Mouse (Mus musculus) heart, embryonic 14.5 days (tissue): ENCODE data around the gene Serinc1. TPM values are rescaled to one million over a fixed set of nuclear protein-coding genes. Genes with fewer than 3 reads are reported as not detected.
"Not testable (repeated sequence)": the region's sequence is repeated elsewhere in the genome, so short reads cannot be mapped to it uniquely, and the experiment has no call there.

ENCODE experiments used
- ATAC-seq: fragments of 200-750 bp; cut with Nextera tagmentation; 2 replicates; pipeline ENCODE4 v1.8.0; 2017; ENCODE audit warnings: low read depth, moderate TSS enrichment; ENCODE audit not compliant: insufficient number of reproducible peaks, insufficient read depth, low FRiP score
- H3K27ac ChIP-seq, 2 experiments: fragments of 200-500 bp in 1 of 2; fragments of 300-500 bp in 1 of 2; sonication (generic) in 1 of 2; replicated peaks in 1 of 2; 2 replicates each; pipeline ENCODE4 v1.5.1; 2012 to 2014; ENCODE audit warnings: low read depth in 2 of 2, low read length in 2 of 2, control low read depth in 1 of 2, mild to moderate bottlenecking in 1 of 2, mixed read lengths in 1 of 2; ENCODE audit not compliant: control insufficient read depth in 1 of 2, insufficient read depth in 1 of 2
- H3K27me3 ChIP-seq: fragments of 300-500 bp; sonication (generic); 2 replicates; pipeline ENCODE4 v1.6.1; 2014; ENCODE audit warnings: mild to moderate bottlenecking, low read length, control low read depth; ENCODE audit not compliant: control insufficient read depth, insufficient read depth
- H3K36me3 ChIP-seq: fragments of 300-500 bp; sonication (generic); 2 replicates; pipeline ENCODE4 v1.6.1; 2014; ENCODE audit warnings: mild to moderate bottlenecking, control low read depth, low read length, mixed read lengths; ENCODE audit not compliant: control insufficient read depth, insufficient read depth
- H3K4me1 ChIP-seq, 2 experiments: fragments of 200-500 bp in 1 of 2; fragments of 300-500 bp in 1 of 2; sonication (generic) in 1 of 2; 2 replicates each; pipeline ENCODE4 v1.6.1; 2012 to 2014; ENCODE audit warnings: low read length in 2 of 2, control low read depth in 1 of 2, mixed read lengths in 1 of 2; ENCODE audit not compliant: control insufficient read depth in 2 of 2, insufficient read depth in 2 of 2
- H3K4me2 ChIP-seq: fragments of 300-500 bp; sonication (generic); 2 replicates; pipeline ENCODE4 v1.6.1; 2014; ENCODE audit warnings: mild to moderate bottlenecking, low read length
- H3K4me3 ChIP-seq, 2 experiments: fragments of 200-500 bp in 1 of 2; fragments of 300-500 bp in 1 of 2; sonication (generic) in 1 of 2; 2 replicates each; pipeline ENCODE4 v1.5.1; 2012 to 2014; ENCODE audit warnings: low read length in 2 of 2, mild to moderate bottlenecking in 2 of 2, control low read depth in 1 of 2, low read depth in 1 of 2, moderate library complexity in 1 of 2; ENCODE audit not compliant: control insufficient read depth in 1 of 2, insufficient read depth in 1 of 2
- H3K9ac ChIP-seq: fragments of 300-500 bp; sonication (generic); 2 replicates; pipeline ENCODE4 v1.6.1; 2014; ENCODE audit warnings: mild to moderate bottlenecking, low read length
- H3K9me3 ChIP-seq: fragments of 300-500 bp; sonication (generic); 2 replicates; pipeline ENCODE4 v1.6.1; 2016; ENCODE audit warnings: low read length, control low read depth; ENCODE audit not compliant: control insufficient read depth
- WGBS: fragments of 180-500 bp; shearing (Covaris S2); extraction: QIAGEN DNeasy Blood & Tissue Kit; methylation state at CpG from one replicate; pipeline ENCODE4 v1.1.7; 2014; 5-methylcytosine and 5-hydroxymethylcytosine counted together
- polyA plus RNA-seq: library from polyadenylated mRNA; unstranded; fragments of >200 nt; fragmentation: Nextera tagmentation; extraction: Ambion mirVana; gene quantifications from 2 replicates; pipeline ENCODE4 v1.2.1, GENCODE M21; 2014

Gene Serinc1
- polyA plus RNA-seq, 1 experiment from 2014 or later = 190 TPM

- H3K27ac ChIP-seq = no peak overlapping the region
Measured at GRCm38 (mm10) chr10:57553719-57554118, 21.4 kb upstream of the Serinc1 start.

GRCm38 (mm10) chr10:57549631-57550030 is 17.3 kb upstream of the Serinc1 start:
- no peak overlapping the region for H3K4me2 ChIP-seq
- no peaks in the 10 kb centered on the region for H3K36me3 ChIP-seq
- no peaks in the 10 kb centered on the region for H3K4me1 ChIP-seq
- H3K27ac ChIP-seq = no peak overlapping the region
- no peak overlapping the region for H3K4me3 ChIP-seq
- WGBS = 77% methylated on average over 4 of the region's 4 CpGs
- no peaks in the 10 kb centered on the region for H3K9me3 ChIP-seq
- H3K9ac ChIP-seq = no peak overlapping the region
- no peaks in the 10 kb centered on the region for H3K27me3 ChIP-seq
- no peak for ATAC-seq

More at GRCm38 (mm10) chr10:57553719-57554118, 21.4 kb upstream of the Serinc1 start:
- H3K9me3 ChIP-seq = no peaks in the 10 kb centered on the region
- no peak overlapping the region for H3K4me2 ChIP-seq
- WGBS = 87% methylated on average over 1 of the region's 1 CpGs
- no peaks in the 10 kb centered on the region for H3K27me3 ChIP-seq
- H3K9ac ChIP-seq = no peak overlapping the region
- ATAC-seq = no peak
- no peak overlapping the region for H3K4me3 ChIP-seq
- H3K36me3 ChIP-seq = no peaks in the 10 kb centered on the region
- no peaks in the 10 kb centered on the region for H3K4me1 ChIP-seq

GRCm38 (mm10) chr10:57543890-57544289 is 11.6 kb upstream of the Serinc1 start:
- H3K27me3 ChIP-seq, H3K27ac ChIP-seq, H3K36me3 ChIP-seq, H3K9me3 ChIP-seq, ATAC-seq, H3K4me3 ChIP-seq, H3K4me1 ChIP-seq, H3K9ac ChIP-seq, H3K4me2 ChIP-seq: not testable (repeated sequence)
- 85% methylated on average over 9 of the region's 9 CpGs for WGBS

GRCm38 (mm10) chr10:57531616-57532217 is 613 bp downstream of the Serinc1 start:
- Histone ChIP-seq H3K4me3 (peak overlapping the region; percentile 75 to 83), H3K4me2 (peak overlapping the region; percentile 83), H3K4me1 (peaks cover 0 to 21% of the 10 kb centered on the region in 2 experiments; a peak in 2 of 4 replicates), H3K36me3 (peaks cover 10% of the 10 kb centered on the region), H3K9ac (peak overlapping the region; percentile 93), H3K9me3 (no peaks in the 10 kb centered on the region), H3K27ac (peak overlapping the region; percentile 72 to 87), H3K27me3 (no peaks in the 10 kb centered on the region)
- no peak; the same call in 1 of the 2 replicates for ATAC-seq
- 3% methylated on average over 28 of the region's 28 CpGs for WGBS

- peak overlapping the region; percentile 93 for H3K9ac ChIP-seq
Measured at GRCm38 (mm10) chr10:57531076-57531475, 1.3 kb downstream of the Serinc1 start.

GRCm38 (mm10) chr10:57526469-57526868 is 5.9 kb downstream of the Serinc1 start:
- Histone ChIP-seq H3K36me3 (peaks cover 56% of the 10 kb centered on the region), H3K9ac (no peak overlapping the region), H3K9me3 (peaks cover 6% of the 10 kb centered on the region), H3K4me3 (no peak overlapping the region), H3K4me1 (peaks cover 0 to 21% of the 10 kb centered on the region in 2 experiments; a peak in 2 of 4 replicates), H3K27ac (no peak overlapping the region), H3K4me2 (no peak overlapping the region), H3K27me3 (no peaks in the 10 kb centered on the region)
- WGBS = 86% methylated on average over 5 of the region's 5 CpGs
- no peak for ATAC-seq

More at GRCm38 (mm10) chr10:57531076-57531475, 1.3 kb downstream of the Serinc1 start:
- H3K4me1 ChIP-seq = peaks cover 0 to 21% of the 10 kb centered on the region in 2 experiments; a peak in 2 of 4 replicates
- H3K27me3 ChIP-seq = no peaks in the 10 kb centered on the region
- peak overlapping the region; percentile 83 for H3K4me2 ChIP-seq
- H3K36me3 ChIP-seq = peaks cover 16% of the 10 kb centered on the region
- no peak for ATAC-seq
- no peak overlapping the region for H3K27ac ChIP-seq
- peak overlapping the region; percentile 23 to 83; a peak in 3 of 4 replicates for H3K4me3 ChIP-seq
- H3K9me3 ChIP-seq = no peaks in the 10 kb centered on the region
- 57% methylated on average over 2 of the region's 2 CpGs for whole genome bisulfite sequencing

- Histone ChIP-seq H3K27me3 (no peaks in the 10 kb centered on the region), H3K4me3 (no peak overlapping the region), H3K4me1 (no peaks in the 10 kb centered on the region), H3K4me2 (no peak overlapping the region), H3K36me3 (peaks cover 91% of the 10 kb centered on the region), H3K9me3 (no peaks in the 10 kb centered on the region), H3K9ac (no peak overlapping the region), H3K27ac (no peak overlapping the region)
- 54% methylated on average over 1 of the region's 1 CpGs for WGBS
- no peak for ATAC-seq
Measured at GRCm38 (mm10) chr10:57515278-57515677, 17.1 kb downstream of the Serinc1 start.

- 92% methylated on average over 2 of the region's 2 CpGs for WGBS
- Histone ChIP-seq H3K9ac (no peak overlapping the region), H3K9me3 (no peaks in the 10 kb centered on the region), H3K27me3 (no peaks in the 10 kb centered on the region), H3K27ac (no peak overlapping the region), H3K4me3 (no peak overlapping the region), H3K4me1 (no peaks in the 10 kb centered on the region), H3K4me2 (no peak overlapping the region), H3K36me3 (peaks cover 90% of the 10 kb centered on the region)
- ATAC-seq = no peak
Measured at GRCm38 (mm10) chr10:57514616-57515015, 17.7 kb downstream of the Serinc1 start.
